Comparison of ENCODE assay signal across 9 mouse cellular contexts in genomic region chr1:45311962-45312361, GRCm38 (mm10). TPM values are rescaled to one million over a fixed set of nuclear protein-coding genes. Genes with fewer than 3 reads are reported as not detected.
DNase-seq lines count a peak whose midpoint lies in the region; ATAC-seq and TF ChIP-seq lines count a peak whose summit lies in the region.
"Had no signal": no experiment of that assay in that cellular context is flagged by ENCODE, and none has a peak within 500 bp of the region (broad histone marks: within the 10 kb centered on the region; RNA-seq: fewer than 3 reads in every experiment).

No protein-coding gene starts in this region.

- peak overlapping the region; percentile 27 for H3K4me3 ChIP-seq in neural tube, embryonic 11.5 days (ENCODE audit: low read depth, low read length)
- peak overlapping the region; percentile 39 for H3K4me3 ChIP-seq in intestine, postnatal 0 days (ENCODE audit: low read depth, low read length)
- peak overlapping the region; percentile 63 for H3K4me3 ChIP-seq in stomach, embryonic 16.5 days (replicated peaks; ENCODE audit: low read length)
- H3K4me3 ChIP-seq in left cerebral cortex, adult 2 months: no peak overlapping the region

- intact Hi-C loops in left cerebral cortex, adult 2 months (cut with DNase I): loop anchor here (5.0 kb wide), 1 partner anchor 1080 kb away; no protein-coding TSS in a partner anchor

- TF ChIP-seq CTCF in intestine, postnatal 0 days (IDR thresholded peaks at IDR 0.05; ENCODE audit: low read depth): no peak
- no peak for TF ChIP-seq CTCF in left cerebral cortex, adult 2 months (IDR thresholded peaks at IDR 0.05)

- H3K4me2 ChIP-seq in neural tube, embryonic 11.5 days (ENCODE audit: low read depth): no peak overlapping the region
- H3K4me2 ChIP-seq in intestine, postnatal 0 days (replicated peaks; ENCODE audit: low read depth): peak overlapping the region; percentile 1; the same call in 1 of the 2 replicates
- no peak overlapping the region for H3K4me2 ChIP-seq in stomach, embryonic 16.5 days (ENCODE audit: low read depth, low read length)

- H3K4me1 ChIP-seq in neural tube, embryonic 11.5 days (ENCODE audit: control insufficient read depth, insufficient read depth, low read length): no peaks in the 10 kb centered on the region
- H3K4me1 ChIP-seq in intestine, postnatal 0 days (replicated peaks; ENCODE audit: control insufficient read depth, insufficient read depth, low read length): peaks cover 3% of the 10 kb centered on the region; the same call in 1 of the 2 replicates
- no peaks in the 10 kb centered on the region for H3K4me1 ChIP-seq in stomach, embryonic 16.5 days (ENCODE audit: control insufficient read depth, insufficient read depth, low read length)

- no peak for ATAC-seq in neural tube, embryonic 11.5 days (ENCODE audit: insufficient read depth, low FRiP score, low TSS enrichment)
- no peak for ATAC-seq in intestine, postnatal 0 days
- ATAC-seq in stomach, embryonic 16.5 days (ENCODE audit: insufficient read depth, low FRiP score): no peak

- no peaks in the 10 kb centered on the region for H3K27me3 ChIP-seq in neural tube, embryonic 11.5 days (ENCODE audit: control insufficient read depth, insufficient read depth, low read length)
- no peaks in the 10 kb centered on the region for H3K27me3 ChIP-seq in intestine, postnatal 0 days (replicated peaks; ENCODE audit: control insufficient read depth, insufficient read depth, low read length)
- no peaks in the 10 kb centered on the region for H3K27me3 ChIP-seq in stomach, embryonic 16.5 days (ENCODE audit: control insufficient read depth, insufficient read depth, low read length)

- H3K36me3 ChIP-seq in neural tube, embryonic 11.5 days (ENCODE audit: control insufficient read depth, insufficient read depth, low read length): no peaks in the 10 kb centered on the region
- H3K36me3 ChIP-seq in intestine, postnatal 0 days (ENCODE audit: control insufficient read depth, insufficient read depth): no peaks in the 10 kb centered on the region
- no peaks in the 10 kb centered on the region for H3K36me3 ChIP-seq in stomach, embryonic 16.5 days (ENCODE audit: control insufficient read depth, insufficient read depth, low read length)

- no peak overlapping the region; the same call in 1 of the 2 replicates for H3K9ac ChIP-seq in neural tube, embryonic 11.5 days (ENCODE audit: low read length)
- H3K9ac ChIP-seq in intestine, postnatal 0 days (ENCODE audit: low read depth, low read length): 0 out of 2 replicates have a peak overlapping the region, but pooled peaks have one; percentile 0
- H3K9ac ChIP-seq in stomach, embryonic 16.5 days (ENCODE audit: low read length): peak overlapping the region; percentile 80

- peak; percentile 41 to 56 for DNase-seq in heart, adult 18-20 months
- DNase-seq in heart, adult 11 months: no peak
- DNase-seq in neural tube, embryonic 11.5 days (ENCODE audit: low spot score): no peak
- DNase-seq in neural tube, embryonic 10.5 days (ENCODE audit: extremely low spot score, low spot score): no peak
- DNase-seq in urinary bladder, adult 18-20 months (ENCODE audit: low spot score in 2 of 2): no peak
- DNase-seq in left cerebral cortex, adult 2 months (ENCODE audit: extremely low spot score in 1 of 2, low spot score in 2 of 2): no peak

- peak overlapping the region; percentile 63; the same call in 1 of the 2 replicates for H3K27ac ChIP-seq in neural tube, embryonic 11.5 days (ENCODE audit: low read depth, low read length)
- H3K27ac ChIP-seq in intestine, postnatal 0 days (ENCODE audit: low read depth, low read length): peak overlapping the region; percentile 75; the same call in 1 of the 2 replicates
- peak overlapping the region; percentile 96 for H3K27ac ChIP-seq in stomach, embryonic 16.5 days (ENCODE audit: low read length)
- H3K27ac ChIP-seq in left cerebral cortex, adult 2 months: no peak overlapping the region

- H3K9me3 ChIP-seq in neural tube, embryonic 11.5 days (ENCODE audit: control insufficient read depth, low read length): no peaks in the 10 kb centered on the region
- no peaks in the 10 kb centered on the region for H3K9me3 ChIP-seq in intestine, postnatal 0 days (ENCODE audit: control insufficient read depth)
- no peaks in the 10 kb centered on the region for H3K9me3 ChIP-seq in stomach, embryonic 16.5 days (replicated peaks; ENCODE audit: control insufficient read depth, low read length)

RNA-seq across cellular contexts. Expression of gene Col3a1, which starts 0.6 kb away (rescaled TPM):
- total RNA-seq in heart, adult 18-20 months (2021): 100 to 1,000 TPM in 1 of 2 experiments, 10 to 100 TPM in 1; 97.5 to 107 TPM
- polyA plus RNA-seq in neural tube, embryonic 11.5 days (2014; fragmentation: Nextera tagmentation; extraction: Ambion mirVana): 340 and 386 TPM in 2 replicates
- 562 and 577 TPM in 2 replicates for polyA plus RNA-seq in intestine, postnatal 0 days (2015; fragmentation: Nextera tagmentation; extraction: Ambion mirVana)
- polyA plus RNA-seq in stomach, embryonic 16.5 days (2015; fragmentation: Nextera tagmentation; extraction: Ambion mirVana): 2,936 and 3,285 TPM in 2 replicates
- 1 to 10 TPM; 5.9 TPM for total RNA-seq in left cerebral cortex, adult 2 months (2021)
- total RNA-seq: monocyte, adult 5-6 weeks had no signal

Comparison
In these comparisons a context has a peak if more than half of its experiments do, and no peak if none do; other contexts are left out.
1. DNase-seq: peak in heart, adult 18-20 months (2 of 2); none in heart, adult 11 months (single experiment), neural tube, embryonic 11.5 days (single experiment), neural tube, embryonic 10.5 days (single experiment), urinary bladder, adult 18-20 months (0 of 2) and left cerebral cortex, adult 2 months (0 of 2).